Mouse (Mus musculus) G1E-ER4 (cell line): ENCODE measurements around the gene Igfbp2. TPM values are rescaled to one million over a fixed set of nuclear protein-coding genes. Genes with fewer than 3 reads are reported as not detected.

Experiments used
- GATA1 ChIP-seq: IDR thresholded peaks from one replicate; pipeline ENCODE4 v1.8.0; 2012; ENCODE audit warnings: low read length, inconsistent platforms
- polyA plus RNA-seq: library from polyadenylated mRNA; stranded (reverse); fragments of >175 nt; gene quantifications from 2 replicates; pipeline ENCODE4 v1.2.3, GENCODE M21; 2012

Igfbp2 gene
- polyA plus RNA-seq, 1 experiment = not detected

GRCm38 (mm10) chr1:72809304-72809703 lies 15.0 kb upstream of the Igfbp2 start:
- TF ChIP-seq GATA1 = no peak

- no peak for TF ChIP-seq GATA1
Observed at GRCm38 (mm10) chr1:72809951-72810675, 14.2 kb upstream of the Igfbp2 start.

- no peak for TF ChIP-seq GATA1
Observed at GRCm38 (mm10) chr1:72811061-72811460, 13.2 kb upstream of the Igfbp2 start.

- no peak for TF ChIP-seq GATA1
Observed at GRCm38 (mm10) chr1:72813089-72813638, 11.1 kb upstream of the Igfbp2 start.

GRCm38 (mm10) chr1:72813639-72814403 lies 10.5 kb upstream of the Igfbp2 start:
- TF ChIP-seq GATA1 = no peak

- no peak for TF ChIP-seq GATA1
Observed at GRCm38 (mm10) chr1:72815184-72815583, 9.1 kb upstream of the Igfbp2 start.

GRCm38 (mm10) chr1:72815616-72816015 lies 8.7 kb upstream of the Igfbp2 start:
- TF ChIP-seq GATA1 = no peak

- TF ChIP-seq GATA1 = no peak
Observed at GRCm38 (mm10) chr1:72819995-72820394, 4.3 kb upstream of the Igfbp2 start.

- no peak for TF ChIP-seq GATA1
Observed at GRCm38 (mm10) chr1:72822893-72823292, 1.4 kb upstream of the Igfbp2 start.

- TF ChIP-seq GATA1 = no peak
Observed at GRCm38 (mm10) chr1:72824707-72825101, 401 bp downstream of the Igfbp2 start.

GRCm38 (mm10) chr1:72825286-72825685 lies 983 bp downstream of the Igfbp2 start:
- TF ChIP-seq GATA1 = no peak

GRCm38 (mm10) chr1:72825921-72826320 lies 1.6 kb downstream of the Igfbp2 start:
- TF ChIP-seq GATA1 = no peak

- no peak for TF ChIP-seq GATA1
Observed at GRCm38 (mm10) chr1:72826446-72826845, 2.1 kb downstream of the Igfbp2 start.

GRCm38 (mm10) chr1:72826931-72827330 lies 2.6 kb downstream of the Igfbp2 start:
- no peak for TF ChIP-seq GATA1

GRCm38 (mm10) chr1:72827411-72828315 lies 3.4 kb downstream of the Igfbp2 start:
- TF ChIP-seq GATA1 = no peak
